Mouse (Mus musculus): ENCODE results near the gene Brinp1. TPM values are rescaled to one million over a fixed set of nuclear protein-coding genes. Genes with fewer than 3 reads are reported as not detected.

The Brinp1 gene
- polyA plus RNA-seq, 1 experiment from 2014 or later, result 2.9 TPM

DNA sequence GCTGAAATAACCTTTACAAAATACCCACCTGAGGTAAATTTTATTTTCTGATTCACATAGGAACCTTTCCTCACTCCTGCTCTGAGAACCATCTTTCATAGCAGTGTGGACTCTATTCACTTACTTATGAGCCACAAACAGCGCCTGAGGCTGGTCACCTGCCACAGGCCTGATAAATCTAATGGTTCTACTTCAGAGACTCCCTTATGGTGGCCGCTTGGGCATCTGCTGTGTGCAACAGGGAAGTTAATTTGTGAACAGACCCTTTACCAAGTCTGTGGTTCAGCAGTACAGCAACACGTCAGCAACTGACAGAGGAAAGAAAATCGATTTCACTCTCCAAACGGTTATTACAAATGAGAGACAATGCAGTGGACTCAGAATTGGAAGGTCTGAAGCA is 164.2 kb downstream of the Brinp1 start:
- no peaks in the 10 kb centered on the region for H3K27me3 ChIP-seq (ENCODE audit: low read depth, poor library complexity, severe bottlenecking)
- WGBS, result 91% methylated on average over 5 of the region's 5 CpGs
- no peaks in the 10 kb centered on the region for H3K36me3 ChIP-seq
- DNase-seq (ENCODE audit: low spot score), result no peak
- H3K9me3 ChIP-seq (replicated peaks), result no peaks in the 10 kb centered on the region
- no peak overlapping the region for H3K4me3 ChIP-seq
- H3K27ac ChIP-seq, result no peak overlapping the region
- no peaks in the 10 kb centered on the region for H3K4me1 ChIP-seq

DNA sequence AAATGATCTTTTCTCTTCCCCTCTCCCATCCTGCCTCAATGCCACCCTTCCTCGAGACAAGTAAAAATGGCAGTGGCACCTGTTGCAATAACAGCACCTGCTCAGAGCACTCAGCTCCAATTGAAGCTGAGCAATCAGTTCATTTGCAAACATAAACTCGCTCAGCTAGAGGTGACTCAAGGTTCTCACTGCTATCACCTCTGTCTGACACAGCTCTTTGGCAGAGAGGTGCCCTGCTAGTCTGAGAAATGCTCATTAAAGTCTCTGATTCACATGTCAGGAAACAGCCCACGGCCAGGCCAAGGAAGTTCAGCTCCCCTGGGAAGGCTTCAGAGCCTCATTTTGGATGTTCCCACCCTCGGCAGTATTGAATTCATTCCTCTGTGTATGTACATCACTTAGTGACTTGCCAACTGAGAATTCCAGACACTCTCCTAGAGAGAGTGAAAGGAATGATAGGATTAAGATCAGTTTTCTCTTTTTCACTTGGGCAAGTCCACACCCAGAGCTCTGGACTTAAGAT is 165.7 kb downstream of the Brinp1 start:
- 73% methylated on average over 4 of the region's 4 CpGs for WGBS
- no peak overlapping the region for H3K27ac ChIP-seq

DNA sequence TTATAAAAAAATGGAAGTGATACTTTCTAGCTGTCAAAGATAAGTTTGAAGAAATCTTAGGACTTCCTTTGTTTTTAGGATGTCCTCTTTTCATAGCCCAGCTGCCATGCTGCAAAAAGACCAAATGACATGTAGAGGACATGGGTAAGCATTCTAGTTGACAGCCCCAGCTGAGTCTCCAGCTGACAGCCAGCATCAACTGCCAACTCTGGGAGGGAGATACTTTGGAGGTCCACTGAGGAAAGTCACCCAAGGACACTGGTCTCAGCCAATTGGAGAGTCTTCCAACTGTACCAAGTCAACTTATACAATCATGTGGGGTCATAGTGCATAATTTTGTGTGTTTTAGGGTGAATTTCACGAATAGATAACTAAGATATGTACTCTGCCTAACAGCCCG is 166.6 kb downstream of the Brinp1 start:
- Histone ChIP-seq H3K4me1 (no peaks in the 10 kb centered on the region), H3K36me3 (no peaks in the 10 kb centered on the region), H3K9me3 (replicated peaks) (no peaks in the 10 kb centered on the region), H3K27me3 (ENCODE audit: low read depth, poor library complexity, severe bottlenecking) (no peaks in the 10 kb centered on the region), H3K27ac (no peak overlapping the region), H3K4me3 (no peak overlapping the region)
- WGBS, result 80% methylated on average over 2 of the region's 2 CpGs
- no peak for DNase-seq (ENCODE audit: low spot score)

More for the DNA sequence above, 165.7 kb downstream of the Brinp1 start:
- Histone ChIP-seq H3K4me1 (no peaks in the 10 kb centered on the region), H3K4me3 (no peak overlapping the region), H3K9me3 (replicated peaks) (no peaks in the 10 kb centered on the region), H3K36me3 (no peaks in the 10 kb centered on the region), H3K27me3 (ENCODE audit: low read depth, poor library complexity, severe bottlenecking) (no peaks in the 10 kb centered on the region)
- DNase-seq (ENCODE audit: low spot score), result no peak

DNA sequence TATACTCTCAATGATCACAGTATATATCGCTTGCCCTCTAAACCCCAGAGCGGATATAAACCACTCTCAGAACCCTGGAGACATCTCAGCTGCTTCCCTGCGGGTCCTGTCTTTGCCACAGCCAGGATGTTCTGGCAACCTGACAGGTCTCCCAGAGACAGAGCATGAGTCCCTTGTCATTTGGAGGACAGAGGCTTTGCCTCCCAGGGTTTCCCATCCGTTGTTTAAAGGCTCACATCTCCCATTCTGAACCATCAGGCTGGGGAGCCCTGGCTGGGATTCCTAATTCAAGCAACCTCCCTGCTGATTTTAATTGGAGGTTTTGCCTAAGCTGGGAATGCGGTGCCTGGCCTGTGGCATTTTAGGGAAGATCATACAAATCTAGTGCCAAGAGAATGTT is 185.9 kb downstream of the Brinp1 start:
- H3K9me3 ChIP-seq (replicated peaks), result no peaks in the 10 kb centered on the region
- H3K4me1 ChIP-seq, result no peaks in the 10 kb centered on the region
- DNase-seq (ENCODE audit: low spot score), result no peak

DNA sequence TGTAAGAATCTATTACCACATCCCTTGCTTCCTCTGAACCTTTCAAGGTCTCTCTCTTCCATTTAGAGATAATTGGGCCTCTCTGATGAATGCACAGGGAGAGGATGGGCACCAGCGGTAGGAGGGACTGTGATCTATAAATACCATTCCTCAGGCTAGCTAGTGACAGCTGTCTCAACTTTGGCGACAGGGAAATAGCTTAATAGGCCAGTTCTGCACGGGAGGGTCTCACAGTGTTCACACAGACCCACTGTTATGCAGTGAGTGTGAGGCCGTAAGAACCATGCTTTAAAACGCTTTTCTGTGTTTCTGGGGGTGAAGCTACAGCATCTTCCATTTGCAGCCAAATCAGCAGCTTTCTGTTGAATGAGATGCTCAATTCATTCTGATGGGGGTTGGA is 186.8 kb downstream of the Brinp1 start:
- H3K4me1 ChIP-seq, result no peaks in the 10 kb centered on the region
- no peaks in the 10 kb centered on the region for H3K36me3 ChIP-seq
- no peak overlapping the region for H3K4me3 ChIP-seq
- DNase-seq (ENCODE audit: low spot score), result no peak
- WGBS, result 70% methylated on average over 5 of the region's 5 CpGs
- H3K27ac ChIP-seq, result no peak overlapping the region
- H3K27me3 ChIP-seq (ENCODE audit: low read depth, poor library complexity, severe bottlenecking), result no peaks in the 10 kb centered on the region
- no peaks in the 10 kb centered on the region for H3K9me3 ChIP-seq (replicated peaks)

More for the DNA sequence above, 185.9 kb downstream of the Brinp1 start:
- Histone ChIP-seq H3K27me3 (ENCODE audit: low read depth, poor library complexity, severe bottlenecking) (no peaks in the 10 kb centered on the region), H3K36me3 (no peaks in the 10 kb centered on the region), H3K27ac (no peak overlapping the region), H3K4me3 (no peak overlapping the region)
- WGBS, result 62% methylated on average over 5 of the region's 5 CpGs

DNA sequence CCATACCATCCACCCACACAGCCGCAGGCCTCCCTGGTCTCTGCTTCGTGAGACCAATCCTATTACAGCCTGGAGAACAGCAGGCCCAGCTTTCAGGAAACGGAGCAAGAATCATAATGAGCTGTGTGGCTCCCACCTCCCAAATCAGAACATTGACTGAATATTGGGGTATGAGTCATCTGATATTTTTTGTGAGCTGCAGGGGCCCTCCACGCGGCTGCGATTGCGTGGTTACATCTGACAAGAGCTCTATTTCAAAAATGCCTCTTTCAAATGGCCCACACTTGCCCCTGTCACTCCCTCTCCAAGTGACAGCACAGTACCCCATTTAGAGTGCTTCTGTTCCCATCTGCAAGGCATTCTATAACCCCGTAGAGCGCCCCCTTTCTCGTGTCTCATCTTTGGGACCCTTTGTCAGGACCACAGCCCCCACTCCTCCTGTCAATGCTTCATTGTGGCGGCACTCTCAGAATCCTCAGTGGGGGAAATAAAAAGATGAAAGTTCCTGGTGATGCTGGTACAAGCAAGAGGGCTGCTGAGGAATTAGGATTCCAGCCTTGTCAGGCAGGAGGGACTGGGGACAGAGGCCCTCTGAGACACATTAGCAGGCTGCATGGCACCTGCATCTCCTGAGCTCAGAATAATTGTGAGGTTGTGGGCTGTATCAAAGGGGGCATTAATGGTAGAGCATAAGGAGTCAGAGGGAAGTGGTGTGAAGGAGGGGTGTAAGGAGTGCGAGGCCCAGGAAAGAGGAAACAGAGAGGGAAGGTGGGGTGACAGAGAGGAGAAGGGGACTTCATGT is 188.2 kb downstream of the Brinp1 start:
- Histone ChIP-seq H3K4me1 (no peaks in the 10 kb centered on the region), H3K27me3 (ENCODE audit: low read depth, poor library complexity, severe bottlenecking) (no peaks in the 10 kb centered on the region), H3K4me3 (no peak overlapping the region), H3K27ac (no peak overlapping the region), H3K9me3 (replicated peaks) (no peaks in the 10 kb centered on the region), H3K36me3 (no peaks in the 10 kb centered on the region)
- no peak for DNase-seq (ENCODE audit: low spot score)
- WGBS, result 83% methylated on average over 12 of the region's 12 CpGs

DNA sequence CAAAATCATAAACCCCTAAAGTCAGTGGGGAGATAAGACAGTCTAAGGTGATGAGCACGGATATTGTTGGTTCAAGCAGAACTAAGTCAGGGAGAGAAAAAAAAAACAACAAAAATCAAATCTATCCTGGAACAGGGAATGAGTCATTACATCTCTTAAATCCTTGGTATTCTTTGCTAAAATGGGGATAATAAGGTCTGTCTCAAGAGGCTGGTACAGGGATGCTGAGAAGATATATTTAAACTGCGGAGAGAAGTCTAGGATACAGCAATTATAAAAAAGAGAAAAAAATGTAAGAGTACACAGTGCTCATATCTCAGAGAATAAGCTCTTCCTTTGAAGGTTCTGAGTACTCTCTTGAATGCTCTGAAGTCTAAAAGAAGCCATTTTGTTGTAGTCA is 189.3 kb downstream of the Brinp1 start:
- Histone ChIP-seq H3K36me3 (no peaks in the 10 kb centered on the region), H3K27me3 (ENCODE audit: low read depth, poor library complexity, severe bottlenecking) (no peaks in the 10 kb centered on the region), H3K9me3 (replicated peaks) (no peaks in the 10 kb centered on the region), H3K4me3 (no peak overlapping the region), H3K27ac (no peak overlapping the region), H3K4me1 (no peaks in the 10 kb centered on the region)
- WGBS, result 96% methylated on average over 2 of the region's 2 CpGs
- DNase-seq (ENCODE audit: low spot score), result no peak

DNA sequence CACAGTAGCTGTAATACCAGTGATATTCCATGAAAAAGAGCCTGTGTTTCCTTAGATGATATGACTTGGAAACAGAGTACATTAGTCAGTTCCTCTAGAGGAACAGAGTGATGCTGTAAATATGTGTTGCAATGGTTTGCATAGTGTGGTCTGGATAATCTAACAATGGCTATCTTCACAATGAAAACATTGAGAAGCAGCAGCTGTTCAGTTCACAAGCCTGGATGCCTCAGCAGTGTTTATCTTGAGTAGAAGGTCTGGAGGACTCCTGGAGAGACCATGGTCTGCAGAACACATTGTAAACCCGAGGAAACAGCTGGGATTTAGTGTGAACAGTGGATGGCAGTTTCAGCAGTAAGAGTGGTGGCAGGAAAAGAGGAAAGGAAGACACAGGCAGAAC is 233.2 kb downstream of the Brinp1 start:
- H3K4me3 ChIP-seq, result no peak overlapping the region
- H3K4me1 ChIP-seq, result no peaks in the 10 kb centered on the region
- 43% methylated on average over 1 of the region's 1 CpGs for WGBS
- H3K36me3 ChIP-seq, result no peaks in the 10 kb centered on the region
- no peaks in the 10 kb centered on the region for H3K27me3 ChIP-seq (ENCODE audit: low read depth, poor library complexity, severe bottlenecking)
- no peak overlapping the region for H3K27ac ChIP-seq
- H3K9me3 ChIP-seq (replicated peaks), result no peaks in the 10 kb centered on the region
- DNase-seq (ENCODE audit: low spot score), result no peak

All from limb, embryonic 10.5 days (tissue).